Mouse (Mus musculus): ENCODE results near the gene Myo10.
A peak's percentile ranks its signal among the peaks of the same experiment; 100 is the strongest.

Myo10 gene

GRCm38 (mm10) chr15:25622200-25622866, at the start of gene Myo10:
Myo10 (plus strand) TSS chr15:25622525.
- peak; percentile 98 to 99 for DNase-seq

GRCm38 (mm10) chr15:25573113-25573512, 49.2 kb upstream of the Myo10 start:
- DNase-seq: no peak

GRCm38 (mm10) chr15:25573876-25574601, 48.3 kb upstream of the Myo10 start:
- DNase-seq: no peak

GRCm38 (mm10) chr15:25577327-25578051, 44.8 kb upstream of the Myo10 start:
- DNase-seq: no peak

- DNase-seq: no peak
Observed at GRCm38 (mm10) chr15:25578369-25578768, 44.0 kb upstream of the Myo10 start.

- DNase-seq: peak in 1 of 2 experiments; percentile 19
Observed at GRCm38 (mm10) chr15:25580731-25581130, 41.6 kb upstream of the Myo10 start.

- no peak for DNase-seq
Observed at GRCm38 (mm10) chr15:25582055-25582454, 40.3 kb upstream of the Myo10 start.

GRCm38 (mm10) chr15:25583361-25583760, 39.0 kb upstream of the Myo10 start:
- no peak for DNase-seq

- no peak for DNase-seq
Observed at GRCm38 (mm10) chr15:25586828-25587227, 35.5 kb upstream of the Myo10 start.

GRCm38 (mm10) chr15:25587943-25588342, 34.4 kb upstream of the Myo10 start:
- peak in 1 of 2 experiments; percentile 35 for DNase-seq

- peak; percentile 13 to 29 for DNase-seq
Observed at GRCm38 (mm10) chr15:25589318-25589902, 32.9 kb upstream of the Myo10 start.

GRCm38 (mm10) chr15:25589916-25590315, 32.4 kb upstream of the Myo10 start:
- DNase-seq: peak; percentile 76 to 79

- peak; percentile 19 to 25 for DNase-seq
Observed at GRCm38 (mm10) chr15:25590891-25591290, 31.4 kb upstream of the Myo10 start.

- peak; percentile 27 to 32 for DNase-seq
Observed at GRCm38 (mm10) chr15:25591964-25592363, 30.4 kb upstream of the Myo10 start.

GRCm38 (mm10) chr15:25593469-25594150, 28.7 kb upstream of the Myo10 start:
- no peak for DNase-seq

GRCm38 (mm10) chr15:25598313-25598712, 24.0 kb upstream of the Myo10 start:
- no peak for DNase-seq

GRCm38 (mm10) chr15:25602306-25602705, 20.0 kb upstream of the Myo10 start:
- DNase-seq: no peak

GRCm38 (mm10) chr15:25603286-25603685, 19.0 kb upstream of the Myo10 start:
- DNase-seq: no peak

- DNase-seq: no peak
Observed at GRCm38 (mm10) chr15:25604231-25604630, 18.1 kb upstream of the Myo10 start.

GRCm38 (mm10) chr15:25605376-25605775, 16.9 kb upstream of the Myo10 start:
- DNase-seq: no peak

- no peak for DNase-seq
Observed at GRCm38 (mm10) chr15:25608742-25609141, 13.6 kb upstream of the Myo10 start.

- DNase-seq: no peak
Observed at GRCm38 (mm10) chr15:25609253-25609652, 13.1 kb upstream of the Myo10 start.

- DNase-seq: no peak
Observed at GRCm38 (mm10) chr15:25611178-25611577, 11.1 kb upstream of the Myo10 start.
